Mouse (Mus musculus) brown adipose tissue, adult 24 weeks (tissue): ENCODE measurements at regions not wholly inside any gene's neighbourhood (a gene's known extent, or its start where the extent isn't known, plus 50 kb on each side); places are given as distances from the start of the nearest gene placed in this dataset.

Source experiments
- H3K27ac ChIP-seq: fragments of 200-500 bp; replicated peaks from 2 replicates; pipeline ENCODE4 v1.5.1; 2012; ENCODE audit warnings: low read depth, mild to moderate bottlenecking, low read length
- H3K4me1 ChIP-seq: fragments of 200-500 bp; 2 replicates; pipeline ENCODE4 v1.6.1; 2012; ENCODE audit warnings: low read length, mixed read lengths; ENCODE audit not compliant: control insufficient read depth, insufficient read depth, insufficient read length
- H3K4me3 ChIP-seq: fragments of 200-500 bp; 2 replicates; pipeline ENCODE4 v1.5.1; 2012; ENCODE audit warnings: low read depth, mild to moderate bottlenecking, low read length, moderate library complexity; ENCODE audit not compliant: insufficient read depth

GRCm38 (mm10) chr5:133145996-133146395 is 602.9 kb upstream of the Auts2 start:
- no peak overlapping the region for H3K27ac ChIP-seq
- no peaks in the 10 kb centered on the region for H3K4me1 ChIP-seq
- H3K4me3 ChIP-seq = no peak overlapping the region

- no peak overlapping the region for H3K27ac ChIP-seq
Observed at GRCm38 (mm10) chr5:133143679-133144078, 600.5 kb upstream of the Auts2 start.

GRCm38 (mm10) chr5:133142401-133143115 is 599.4 kb upstream of the Auts2 start:
- Histone ChIP-seq H3K27ac (no peak overlapping the region), H3K4me1 (no peaks in the 10 kb centered on the region), H3K4me3 (no peak overlapping the region)

More at GRCm38 (mm10) chr5:133143679-133144078, 600.5 kb upstream of the Auts2 start:
- no peaks in the 10 kb centered on the region for H3K4me1 ChIP-seq
- no peak overlapping the region for H3K4me3 ChIP-seq

DNA sequence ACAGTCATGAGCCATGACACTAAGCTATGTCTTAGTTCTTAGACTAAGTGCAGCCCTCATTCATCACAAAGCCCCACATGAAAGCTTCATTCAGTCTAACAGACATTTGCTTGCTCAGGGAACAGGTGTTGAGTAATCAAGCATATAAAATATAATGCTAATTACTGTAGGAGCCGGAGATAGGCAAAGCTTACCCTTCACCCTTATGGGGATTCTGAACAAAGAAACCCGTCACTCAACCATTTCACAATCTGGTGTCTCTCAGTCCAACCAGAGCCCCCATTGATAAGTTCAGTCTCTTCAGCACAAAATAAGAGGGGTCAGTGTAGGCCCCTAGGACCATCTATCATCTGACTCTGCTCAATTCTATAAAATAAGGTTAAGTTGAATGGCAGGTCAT is 587.9 kb upstream of the Auts2 start:
- Histone ChIP-seq H3K27ac (no peak overlapping the region), H3K4me3 (no peak overlapping the region), H3K4me1 (no peaks in the 10 kb centered on the region)

GRCm38 (mm10) chr5:133130316-133130715 is 587.2 kb upstream of the Auts2 start:
- no peak overlapping the region for H3K4me3 ChIP-seq
- H3K4me1 ChIP-seq = no peaks in the 10 kb centered on the region
- no peak overlapping the region for H3K27ac ChIP-seq

GRCm38 (mm10) chr5:133124223-133124622 is 581.1 kb upstream of the Auts2 start:
- Histone ChIP-seq H3K4me3 (no peak overlapping the region), H3K4me1 (no peaks in the 10 kb centered on the region), H3K27ac (no peak overlapping the region)

- no peak overlapping the region for H3K27ac ChIP-seq
- H3K4me3 ChIP-seq = no peak overlapping the region
- no peaks in the 10 kb centered on the region for H3K4me1 ChIP-seq
Observed at GRCm38 (mm10) chr5:133113946-133114345, 570.8 kb upstream of the Auts2 start.

DNA sequence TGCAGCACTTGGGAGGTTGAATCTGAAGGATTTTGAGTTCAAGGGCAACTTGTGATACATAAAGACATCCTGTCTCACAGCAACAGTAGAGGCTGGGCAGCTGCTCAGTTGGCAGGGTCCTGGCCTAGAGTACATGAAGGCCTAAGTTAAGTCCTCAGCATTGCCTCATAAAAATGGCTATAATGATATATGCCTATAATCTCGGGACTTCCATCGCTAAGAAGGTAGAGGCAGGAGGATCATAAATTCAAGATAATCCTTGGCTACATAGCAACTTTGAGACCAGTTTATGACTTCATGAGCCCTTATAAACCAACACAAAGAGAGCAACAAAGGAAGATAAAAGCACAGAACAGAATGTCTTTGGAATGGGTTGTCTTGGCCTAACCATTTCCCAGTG is 570.0 kb upstream of the Auts2 start:
- H3K4me1 ChIP-seq = no peaks in the 10 kb centered on the region
- H3K27ac ChIP-seq = no peak overlapping the region
- H3K4me3 ChIP-seq = no peak overlapping the region

DNA sequence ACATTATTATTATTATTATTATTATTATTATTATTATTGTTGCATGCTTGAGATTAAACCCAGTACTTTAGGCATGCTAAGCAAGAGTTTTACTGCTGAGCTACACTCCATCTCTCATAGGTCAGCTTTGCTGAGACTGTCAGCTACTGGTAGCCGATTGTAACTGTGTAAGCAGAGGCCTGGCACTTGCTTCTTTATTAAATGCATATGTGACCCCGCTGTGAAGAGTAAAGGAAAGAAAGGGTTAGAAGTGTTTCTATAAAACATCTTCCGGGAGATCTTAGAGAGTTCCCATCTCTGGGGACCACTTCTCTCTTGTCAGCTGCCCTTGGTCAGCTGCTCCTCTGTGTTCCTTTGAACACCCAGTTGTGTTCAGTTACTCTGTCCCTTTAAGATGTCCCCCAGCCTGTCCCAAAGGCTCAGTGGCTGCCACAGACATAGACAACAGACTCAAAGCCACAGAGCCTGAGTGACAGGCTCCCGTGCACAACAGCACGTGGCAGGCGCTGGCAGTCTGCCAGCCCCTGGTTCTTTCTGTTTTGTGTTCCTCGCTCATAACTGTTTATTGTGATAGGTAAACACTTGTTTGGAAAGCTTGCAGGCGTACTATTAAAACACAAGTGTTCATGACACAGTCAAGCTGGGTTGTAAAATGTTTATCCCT is 563.7 kb upstream of the Auts2 start:
- Histone ChIP-seq H3K4me3 (no peak overlapping the region), H3K27ac (no peak overlapping the region)

GRCm38 (mm10) chr5:133096340-133096739 is 553.2 kb upstream of the Auts2 start:
- H3K27ac ChIP-seq = no peak overlapping the region
- no peak overlapping the region for H3K4me3 ChIP-seq

More for the DNA sequence above, 563.7 kb upstream of the Auts2 start:
- H3K4me1 ChIP-seq = no peaks in the 10 kb centered on the region

DNA sequence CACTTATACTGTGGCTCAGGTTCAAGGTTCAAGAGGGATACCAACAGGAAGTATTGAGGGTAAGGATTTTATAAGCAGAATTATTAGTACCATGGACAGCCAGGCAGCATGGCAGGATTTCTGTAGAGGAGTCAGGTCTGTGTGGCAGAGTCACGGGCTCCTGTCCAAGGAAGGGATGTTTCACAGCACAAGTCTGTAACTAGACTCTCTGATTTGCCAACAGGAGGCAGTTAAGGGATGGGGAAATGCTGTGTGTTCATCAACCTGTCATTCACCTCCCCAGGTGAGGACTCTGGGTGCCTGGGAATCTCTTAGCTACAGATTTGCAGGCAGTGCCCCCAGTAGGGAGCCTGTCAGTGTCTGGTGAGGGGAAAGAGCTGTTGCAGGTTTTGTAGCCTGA is 541.7 kb upstream of the Auts2 start:
- H3K4me1 ChIP-seq = no peaks in the 10 kb centered on the region
- no peak overlapping the region for H3K27ac ChIP-seq
- H3K4me3 ChIP-seq = no peak overlapping the region

More at GRCm38 (mm10) chr5:133096340-133096739, 553.2 kb upstream of the Auts2 start:
- no peaks in the 10 kb centered on the region for H3K4me1 ChIP-seq

GRCm38 (mm10) chr5:133080751-133081150 is 537.6 kb upstream of the Auts2 start:
- Histone ChIP-seq H3K4me1 (no peaks in the 10 kb centered on the region), H3K4me3 (no peak overlapping the region), H3K27ac (no peak overlapping the region)

DNA sequence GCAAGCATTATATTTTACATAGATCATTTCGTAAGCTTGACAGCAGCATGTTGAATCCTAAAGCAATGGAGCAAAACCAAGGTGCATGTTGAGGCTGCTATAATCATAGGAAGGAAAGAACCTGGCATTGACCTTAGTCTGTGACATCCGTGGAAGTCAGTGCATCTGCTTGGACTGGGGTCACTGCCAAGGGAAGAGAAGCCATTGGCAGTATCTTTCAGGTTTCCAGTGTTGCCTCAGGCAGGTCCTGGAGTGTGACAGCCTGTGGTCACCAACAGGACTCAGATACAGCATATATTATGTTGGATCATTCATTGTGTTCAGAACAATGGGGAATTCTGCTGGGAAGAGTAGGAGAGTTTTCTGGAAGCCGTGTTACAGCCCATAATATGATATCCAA is 535.8 kb upstream of the Auts2 start:
- Histone ChIP-seq H3K4me1 (no peaks in the 10 kb centered on the region), H3K27ac (no peak overlapping the region), H3K4me3 (no peak overlapping the region)

DNA sequence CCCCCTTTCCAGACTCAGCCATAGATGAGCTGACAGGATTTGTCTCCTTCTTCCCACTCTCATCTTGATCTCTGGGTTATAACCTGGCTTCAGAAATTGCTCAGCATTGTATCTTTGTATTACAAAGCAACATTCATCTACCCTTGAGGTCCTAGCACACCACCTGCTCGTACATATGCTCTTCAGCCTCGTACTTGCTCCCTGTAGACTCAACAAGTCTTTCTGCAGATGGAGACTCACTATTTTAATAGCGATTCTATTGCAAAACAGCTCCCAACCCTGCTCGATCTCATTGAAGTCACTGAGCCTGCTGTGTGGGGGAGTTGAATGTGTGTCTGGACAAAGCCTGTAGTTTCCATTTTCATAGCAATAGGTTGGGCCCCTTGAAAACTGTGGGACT is 535.2 kb upstream of the Auts2 start:
- no peak overlapping the region for H3K4me3 ChIP-seq
- H3K27ac ChIP-seq = no peak overlapping the region
- no peaks in the 10 kb centered on the region for H3K4me1 ChIP-seq

DNA sequence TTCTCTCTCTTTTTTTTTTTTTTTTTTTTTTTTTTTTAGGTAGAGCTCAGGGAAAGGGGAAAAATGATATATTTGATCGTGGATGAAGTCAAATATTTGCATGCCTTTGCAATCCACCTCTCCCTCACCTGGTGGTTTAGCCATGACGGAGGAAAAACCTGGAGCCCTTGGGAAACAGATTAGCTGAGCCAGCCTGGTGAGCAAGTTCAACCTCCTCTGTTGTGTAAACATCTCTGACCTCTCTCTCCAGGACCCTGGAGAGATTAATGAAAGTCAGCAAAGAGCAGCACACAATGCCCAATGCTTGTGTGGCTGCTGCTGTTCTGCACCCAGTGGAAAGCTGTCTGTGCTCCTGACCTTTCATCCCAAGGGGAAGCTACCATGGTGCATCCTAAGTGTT is 530.2 kb upstream of the Auts2 start:
- Histone ChIP-seq H3K4me3 (no peak overlapping the region), H3K27ac (no peak overlapping the region), H3K4me1 (no peaks in the 10 kb centered on the region)

DNA sequence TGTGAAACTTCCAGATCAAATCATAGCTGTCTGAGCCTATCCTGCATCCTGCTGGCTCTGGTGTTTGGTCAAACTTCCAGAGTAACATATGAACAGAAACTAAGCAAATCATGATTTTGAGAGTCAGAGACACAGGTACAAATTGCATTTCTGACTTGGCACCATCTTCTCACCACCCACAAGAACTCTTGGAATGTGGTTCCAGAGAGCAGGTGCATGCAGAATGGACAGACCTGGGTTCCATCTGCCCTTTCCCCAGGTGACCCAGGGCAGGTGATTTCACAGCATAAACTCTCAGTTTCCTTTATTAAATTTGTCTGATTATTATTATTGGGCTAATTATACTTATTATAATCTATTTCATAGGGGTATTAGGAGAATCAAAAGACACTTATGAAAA is 527.0 kb upstream of the Auts2 start:
- H3K27ac ChIP-seq = no peak overlapping the region
- H3K4me3 ChIP-seq = no peak overlapping the region
- no peaks in the 10 kb centered on the region for H3K4me1 ChIP-seq
